Mouse (Mus musculus) midbrain, embryonic 11.5 days (tissue): ENCODE data around the gene Pth2r. TPM values are rescaled to one million over a fixed set of nuclear protein-coding genes. Genes with fewer than 3 reads are reported as not detected.

Experiments used
- ATAC-seq: fragments of 200-750 bp; cut with Nextera tagmentation; 2 replicates; pipeline ENCODE4 v1.8.0; 2017; ENCODE audit warnings: moderate TSS enrichment, moderate library complexity; ENCODE audit not compliant: low FRiP score
- DNase-seq: peaks from one replicate; pipeline ENCODE4 v3.0.0; 2015; ENCODE audit warnings: low spot score; ENCODE audit errors: missing footprints
- H3K27ac ChIP-seq: fragments of 300-500 bp; sonication (generic); 2 replicates; pipeline ENCODE4 v1.5.1; 2014; ENCODE audit warnings: low read depth, low read length
- H3K27me3 ChIP-seq: fragments of 300-500 bp; sonication (generic); 2 replicates; pipeline ENCODE4 v1.6.1; 2014; ENCODE audit warnings: mild to moderate bottlenecking, low read length, moderate library complexity, mixed read lengths; ENCODE audit not compliant: control insufficient read depth, insufficient read depth
- H3K36me3 ChIP-seq: fragments of 300-500 bp; sonication (generic); 2 replicates; pipeline ENCODE4 v1.6.1; 2014; ENCODE audit warnings: mild to moderate bottlenecking, low read length, moderate library complexity, mixed read lengths; ENCODE audit not compliant: control insufficient read depth, insufficient read depth
- H3K4me1 ChIP-seq: fragments of 300-500 bp; sonication (generic); 2 replicates; pipeline ENCODE4 v1.6.1; 2014; ENCODE audit warnings: low read length; ENCODE audit not compliant: control insufficient read depth, insufficient read depth
- H3K4me2 ChIP-seq: fragments of 300-500 bp; sonication (generic); 2 replicates; pipeline ENCODE4 v1.6.1; 2014; ENCODE audit warnings: mild to moderate bottlenecking, moderate library complexity
- H3K4me3 ChIP-seq: fragments of 300-500 bp; sonication (generic); 2 replicates; pipeline ENCODE4 v1.5.1; 2014; ENCODE audit warnings: low read depth, low read length
- H3K9ac ChIP-seq: fragments of 300-500 bp; sonication (generic); 2 replicates; pipeline ENCODE4 v1.6.1; 2014; ENCODE audit warnings: low read length
- H3K9me3 ChIP-seq: fragments of 300-500 bp; sonication (generic); 2 replicates; pipeline ENCODE4 v1.6.1; 2016; ENCODE audit warnings: low read length; ENCODE audit not compliant: control insufficient read depth
- WGBS: fragments of 180-500 bp; shearing (Covaris S2); extraction: QIAGEN DNeasy Blood & Tissue Kit; methylation state at CpG from one replicate; pipeline ENCODE4 v1.1.7; 2014; 5-methylcytosine and 5-hydroxymethylcytosine counted together
- polyA plus RNA-seq: library from polyadenylated mRNA; unstranded; fragments of >200 nt; fragmentation: Nextera tagmentation; extraction: Ambion mirVana; gene quantifications from 2 replicates; pipeline ENCODE4 v1.2.1, GENCODE M21; 2014

Gene Pth2r
- polyA plus RNA-seq = 0.17 TPM in 1 of 2 replicates, not detected in the other

DNA sequence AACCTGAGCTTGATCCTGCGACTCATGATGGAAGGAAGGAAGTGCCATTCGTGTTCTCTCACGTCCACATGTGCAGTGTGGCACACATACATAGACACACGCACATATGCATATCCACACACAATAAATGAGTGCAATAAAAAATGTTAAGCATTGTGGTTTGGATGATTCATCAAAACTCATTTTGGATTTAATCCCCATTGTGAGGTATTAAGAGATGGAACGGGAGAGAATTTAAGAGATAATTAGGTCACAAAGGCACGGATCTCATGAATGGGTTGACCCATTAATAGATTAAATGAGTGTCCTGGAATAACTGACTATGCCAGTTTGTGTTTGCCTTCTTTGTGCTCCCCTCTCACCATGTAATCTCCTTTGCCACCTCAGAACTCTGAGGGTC lies at the start of gene Pth2r:
Gene Pth2r, plus strand, starts transcription at position 301 of the 400 bp plus-strand sequence.
- H3K4me3 ChIP-seq = no peak within 1 kb of the TSS
- ATAC-seq (no peak), DNase-seq (no peak)
- H3K4me1 ChIP-seq = 0 out of 2 replicates have a peak, but pooled peaks cover 3% of the 10 kb centered on the region
- peaks cover 2% of the 10 kb centered on the region; the same call in 1 of the 2 replicates for H3K36me3 ChIP-seq
- H3K27me3 ChIP-seq = no peaks in the 10 kb centered on the region
- H3K4me2 ChIP-seq = no peak within 1 kb of the TSS
- WGBS = 78% methylated on average over 6 of the region's 6 CpGs
- no peaks in the 10 kb centered on the region for H3K9me3 ChIP-seq
- no peak within 1 kb of the TSS for H3K9ac ChIP-seq
- no peak within 1 kb of the TSS for H3K27ac ChIP-seq

DNA sequence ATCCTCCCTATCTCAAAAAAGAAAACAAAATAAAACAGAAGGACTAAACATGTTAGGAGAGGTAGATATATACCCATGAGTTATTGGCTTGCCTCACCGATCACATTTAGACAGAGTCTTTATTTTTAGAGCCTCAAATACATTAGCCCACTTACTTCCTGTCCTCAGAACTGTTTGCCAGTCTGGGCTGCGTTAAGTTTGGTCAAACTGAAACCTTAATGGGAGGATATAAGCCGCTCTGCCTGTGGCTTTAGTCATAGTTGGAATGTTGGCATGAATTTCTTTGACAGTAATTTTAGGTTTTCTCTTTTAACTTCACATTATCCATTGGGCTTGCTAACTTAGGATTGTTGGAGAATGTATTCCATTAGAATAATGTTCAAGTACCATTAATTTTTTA lies 44.1 kb upstream of the Pth2r start:
- H3K36me3 ChIP-seq = peaks cover 6% of the 10 kb centered on the region; the same call in 1 of the 2 replicates
- no peaks in the 10 kb centered on the region for H3K27me3 ChIP-seq
- no peak overlapping the region for H3K4me2 ChIP-seq
- ATAC-seq (no peak), DNase-seq (peak; percentile 59)
- H3K9ac ChIP-seq = no peak overlapping the region
- no peaks in the 10 kb centered on the region for H3K9me3 ChIP-seq
- no peak overlapping the region for H3K4me3 ChIP-seq
- H3K4me1 ChIP-seq = no peaks in the 10 kb centered on the region
- no peak overlapping the region for H3K27ac ChIP-seq
- WGBS = 91% methylated on average over 3 of the region's 3 CpGs

DNA sequence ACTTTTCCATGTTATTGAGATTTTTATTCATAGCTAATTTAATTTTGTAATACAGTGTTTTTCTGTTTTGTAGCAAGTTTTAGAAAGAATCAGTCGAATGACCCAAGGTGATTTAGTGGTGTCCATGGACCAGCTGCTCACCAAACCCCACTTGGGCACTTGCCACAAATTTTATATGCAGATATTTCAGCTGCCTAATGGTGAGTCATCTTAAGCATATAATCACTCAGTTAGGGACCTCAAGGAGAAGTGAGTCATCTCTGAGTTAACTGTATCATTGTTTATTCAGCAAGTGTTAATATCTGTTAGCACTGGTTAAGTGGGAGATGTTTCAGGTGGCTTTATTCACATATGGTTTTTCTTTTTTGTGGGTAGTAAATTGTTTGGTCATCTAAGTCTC lies 36.2 kb upstream of the Pth2r start:
- H3K36me3 ChIP-seq = peaks cover 2% of the 10 kb centered on the region; the same call in 1 of the 2 replicates
- 85% methylated on average over 1 of the region's 1 CpGs for WGBS
- H3K27me3 ChIP-seq = no peaks in the 10 kb centered on the region
- H3K27ac ChIP-seq = no peak overlapping the region
- ATAC-seq (no peak), DNase-seq (no peak)
- H3K9me3 ChIP-seq = no peaks in the 10 kb centered on the region
- no peak overlapping the region for H3K4me3 ChIP-seq
- H3K9ac ChIP-seq = no peak overlapping the region
- no peaks in the 10 kb centered on the region for H3K4me1 ChIP-seq
- no peak overlapping the region for H3K4me2 ChIP-seq

DNA sequence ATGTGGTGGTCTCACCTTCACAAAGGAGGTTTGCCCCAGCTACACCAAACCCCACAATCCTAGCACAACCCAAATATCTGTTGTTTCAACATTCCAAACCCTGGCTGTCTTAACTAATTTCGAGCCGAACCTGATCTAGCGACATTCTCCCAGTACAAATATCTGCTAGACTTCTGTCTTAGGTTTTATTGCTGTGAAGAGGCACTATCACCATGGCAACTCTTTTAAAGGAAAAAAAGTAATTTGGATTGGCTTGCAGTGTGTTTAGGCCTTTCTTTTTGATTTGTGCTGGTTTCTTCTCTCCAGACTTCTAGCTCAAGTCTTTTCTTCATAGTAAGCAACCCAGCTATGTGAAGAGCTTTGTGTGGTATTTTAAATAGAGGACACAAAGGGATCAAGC lies 1.4 kb upstream of the Pth2r start:
- H3K4me1 ChIP-seq = 0 out of 2 replicates have a peak, but pooled peaks cover 3% of the 10 kb centered on the region
- H3K36me3 ChIP-seq = peaks cover 3% of the 10 kb centered on the region; the same call in 1 of the 2 replicates
- H3K27me3 ChIP-seq = no peaks in the 10 kb centered on the region
- WGBS = 56% methylated on average over 3 of the region's 3 CpGs
- DNase-seq (no peak), ATAC-seq (no peak)
- H3K27ac ChIP-seq = no peak overlapping the region
- no peak overlapping the region for H3K9ac ChIP-seq
- no peak overlapping the region for H3K4me3 ChIP-seq
- no peaks in the 10 kb centered on the region for H3K9me3 ChIP-seq
- H3K4me2 ChIP-seq = no peak overlapping the region

DNA sequence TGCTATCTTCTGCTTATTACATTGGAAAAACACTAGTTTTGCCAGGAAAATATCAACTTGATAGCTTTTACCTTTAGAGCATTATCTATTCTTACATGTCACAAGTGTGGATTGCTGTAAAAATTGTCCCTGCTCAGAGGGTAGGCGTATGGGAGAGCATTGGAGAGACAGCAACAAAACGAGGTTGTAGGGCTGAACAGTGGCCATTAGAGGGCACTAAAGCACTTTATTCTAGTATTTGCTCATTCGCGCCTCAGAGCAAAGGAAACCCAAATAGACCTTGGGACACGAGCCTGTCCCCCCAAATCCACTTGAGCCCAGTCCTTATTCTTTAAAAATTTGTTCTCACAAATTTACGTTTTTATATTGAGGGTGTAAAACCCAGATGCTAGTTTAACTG lies 910 bp downstream of the Pth2r start:
- Histone ChIP-seq H3K36me3 (no peaks in the 10 kb centered on the region), H3K4me1 (0 out of 2 replicates have a peak, but pooled peaks cover 3% of the 10 kb centered on the region), H3K9ac (no peak overlapping the region), H3K4me3 (no peak overlapping the region), H3K4me2 (no peak overlapping the region), H3K27me3 (no peaks in the 10 kb centered on the region), H3K9me3 (no peaks in the 10 kb centered on the region), H3K27ac (no peak overlapping the region)
- 0 out of 2 replicates have a peak, but pooled peaks have one; percentile 61 for ATAC-seq
- DNase-seq = peak; percentile 94
- WGBS = 12% methylated on average over 6 of the region's 6 CpGs

DNA sequence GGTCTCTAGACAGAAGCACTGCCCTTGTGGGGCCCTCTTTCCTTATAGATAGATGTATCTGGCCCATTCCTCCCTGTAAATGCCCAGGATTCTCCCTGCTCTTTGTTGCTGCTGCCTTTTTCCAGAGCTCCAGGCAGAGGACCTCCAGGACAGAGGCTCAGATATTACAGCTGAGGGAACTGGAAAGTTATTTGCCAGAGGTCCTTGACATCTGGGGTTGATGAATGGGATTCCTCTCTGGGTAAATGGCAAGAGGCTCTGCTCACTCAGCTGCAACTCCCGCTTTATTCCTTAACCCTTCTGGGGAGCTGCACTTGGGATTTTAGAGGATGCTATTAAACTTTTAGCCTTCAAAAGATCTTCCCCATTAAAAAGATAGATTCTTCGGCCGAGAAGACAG lies 26.6 kb downstream of the Pth2r start:
- Histone ChIP-seq H3K27ac (no peak overlapping the region), H3K9me3 (no peaks in the 10 kb centered on the region), H3K9ac (no peak overlapping the region), H3K4me2 (no peak overlapping the region), H3K27me3 (peaks cover 12% of the 10 kb centered on the region), H3K4me3 (no peak overlapping the region), H3K36me3 (no peaks in the 10 kb centered on the region), H3K4me1 (peaks cover 5% of the 10 kb centered on the region; the same call in 1 of the 2 replicates)
- no peak for DNase-seq
- no peak for ATAC-seq
- WGBS = 78% methylated on average over 3 of the region's 3 CpGs

DNA sequence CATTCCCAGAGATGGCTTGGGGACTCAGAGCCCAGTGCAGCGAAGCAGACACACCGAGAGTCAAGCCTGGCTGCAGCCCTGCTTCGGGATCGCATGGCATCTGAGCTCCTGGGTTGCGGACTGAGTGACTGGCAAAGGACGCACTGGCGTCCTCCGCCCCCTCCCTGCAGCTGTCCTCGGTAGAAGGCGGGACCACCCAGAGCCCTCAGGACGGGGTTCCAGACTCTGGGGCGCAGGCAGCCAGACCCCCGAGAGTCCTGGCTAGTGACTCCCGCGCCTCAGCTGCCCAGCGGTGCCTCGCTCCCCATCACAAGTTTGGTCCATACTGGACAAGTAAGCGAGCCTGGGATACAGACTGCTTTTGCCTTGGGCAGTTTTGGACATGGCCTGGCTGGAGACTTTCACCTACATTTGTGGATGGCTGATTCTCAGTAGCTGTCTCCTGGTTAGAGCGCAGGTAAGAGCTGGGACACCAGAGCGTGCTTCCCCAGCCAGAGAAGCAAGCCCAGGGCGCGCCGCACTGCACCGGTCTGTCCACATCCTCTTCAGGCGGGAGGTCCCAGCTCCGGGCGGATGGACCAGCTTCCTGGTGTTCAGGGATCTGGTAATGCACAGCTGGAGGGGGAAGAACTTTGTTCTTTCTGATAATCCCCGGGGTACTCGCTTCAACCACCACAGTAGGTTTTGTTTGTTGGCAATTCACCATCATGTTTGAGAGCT lies 29.5 kb downstream of the Pth2r start:
- H3K4me1 ChIP-seq = peaks cover 5% of the 10 kb centered on the region; the same call in 1 of the 2 replicates
- peaks cover 12% of the 10 kb centered on the region for H3K27me3 ChIP-seq
- H3K9me3 ChIP-seq = no peaks in the 10 kb centered on the region
- H3K4me2 ChIP-seq = peak overlapping the region; percentile 69
- peak; percentile 60 for ATAC-seq
- peak overlapping the region; percentile 25 for H3K9ac ChIP-seq
- under 1% methylated on average over 29 of the region's 29 CpGs for WGBS
- DNase-seq = peak; percentile 93
- peak overlapping the region; percentile 32 for H3K4me3 ChIP-seq
- H3K36me3 ChIP-seq = no peaks in the 10 kb centered on the region
- no peak overlapping the region for H3K27ac ChIP-seq

DNA sequence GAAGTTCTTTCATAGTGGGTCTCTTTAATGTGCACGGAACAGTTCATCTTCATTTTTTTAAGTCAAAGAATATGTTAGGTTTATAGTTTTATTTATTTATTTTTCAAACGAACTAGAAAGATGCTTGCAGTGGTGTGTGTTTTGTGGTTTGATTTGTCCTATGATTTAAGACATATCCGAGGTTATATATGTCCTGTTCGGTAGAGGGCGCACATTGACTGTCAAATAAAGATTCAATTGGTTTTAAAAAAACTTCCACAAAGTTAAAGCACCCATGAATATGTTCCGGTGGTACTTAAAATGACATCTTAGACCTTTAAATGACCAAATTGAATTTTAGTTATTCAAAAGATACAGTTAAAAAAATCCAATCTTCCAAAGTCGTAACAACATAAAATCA lies 30.3 kb downstream of the Pth2r start:
- 16% methylated on average over 7 of the region's 7 CpGs for WGBS
- H3K4me3 ChIP-seq = peak overlapping the region; percentile 32
- no peak overlapping the region for H3K27ac ChIP-seq
- H3K36me3 ChIP-seq = no peaks in the 10 kb centered on the region
- peaks cover 12% of the 10 kb centered on the region for H3K27me3 ChIP-seq
- no peak overlapping the region for H3K9ac ChIP-seq
- peaks cover 5% of the 10 kb centered on the region; the same call in 1 of the 2 replicates for H3K4me1 ChIP-seq
- H3K4me2 ChIP-seq = peak overlapping the region; percentile 69
- no peaks in the 10 kb centered on the region for H3K9me3 ChIP-seq
- DNase-seq (peak; percentile 95), ATAC-seq (no peak)

DNA sequence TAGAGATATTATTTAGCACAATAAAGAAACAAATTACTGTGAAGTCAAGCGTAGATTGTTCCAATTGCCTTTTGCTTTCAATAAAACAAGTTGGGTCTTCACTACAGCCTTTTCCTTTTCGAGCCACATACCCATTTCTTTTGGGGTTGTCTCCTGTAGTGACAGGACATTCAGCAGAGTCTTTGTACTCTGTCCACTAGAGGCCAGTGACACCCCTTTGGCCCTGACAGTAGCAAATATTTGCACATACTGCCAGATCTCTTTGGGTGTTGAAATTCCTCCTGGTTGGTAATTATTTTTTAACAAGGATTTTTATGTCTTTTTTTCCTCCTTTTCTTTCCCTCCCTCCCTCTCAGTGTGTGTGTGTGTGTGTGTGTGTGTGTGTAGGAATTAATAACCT lies 31.0 kb downstream of the Pth2r start:
- no peak overlapping the region for H3K9ac ChIP-seq
- H3K27me3 ChIP-seq = peaks cover 12% of the 10 kb centered on the region
- no peak overlapping the region for H3K4me2 ChIP-seq
- DNase-seq (no peak), ATAC-seq (no peak)
- no peak overlapping the region for H3K27ac ChIP-seq
- no peak overlapping the region for H3K4me3 ChIP-seq
- H3K36me3 ChIP-seq = no peaks in the 10 kb centered on the region
- peaks cover 5% of the 10 kb centered on the region; the same call in 1 of the 2 replicates for H3K4me1 ChIP-seq
- H3K9me3 ChIP-seq = no peaks in the 10 kb centered on the region
- WGBS = 62% methylated on average over 2 of the region's 2 CpGs
